Mouse (Mus musculus) kidney, postnatal 14 days (tissue): Measurements from ENCODE around the gene Rapgef1.
"Not testable (repeated sequence)": the region's sequence is repeated elsewhere in the genome, so short reads cannot be mapped to it uniquely, and the experiment has no call there.

Experiments
- DNase-seq: peaks from one replicate; pipeline ENCODE4 v3.0.0; 2022; ENCODE audit warnings: mixed read lengths

Rapgef1 gene

DNA sequence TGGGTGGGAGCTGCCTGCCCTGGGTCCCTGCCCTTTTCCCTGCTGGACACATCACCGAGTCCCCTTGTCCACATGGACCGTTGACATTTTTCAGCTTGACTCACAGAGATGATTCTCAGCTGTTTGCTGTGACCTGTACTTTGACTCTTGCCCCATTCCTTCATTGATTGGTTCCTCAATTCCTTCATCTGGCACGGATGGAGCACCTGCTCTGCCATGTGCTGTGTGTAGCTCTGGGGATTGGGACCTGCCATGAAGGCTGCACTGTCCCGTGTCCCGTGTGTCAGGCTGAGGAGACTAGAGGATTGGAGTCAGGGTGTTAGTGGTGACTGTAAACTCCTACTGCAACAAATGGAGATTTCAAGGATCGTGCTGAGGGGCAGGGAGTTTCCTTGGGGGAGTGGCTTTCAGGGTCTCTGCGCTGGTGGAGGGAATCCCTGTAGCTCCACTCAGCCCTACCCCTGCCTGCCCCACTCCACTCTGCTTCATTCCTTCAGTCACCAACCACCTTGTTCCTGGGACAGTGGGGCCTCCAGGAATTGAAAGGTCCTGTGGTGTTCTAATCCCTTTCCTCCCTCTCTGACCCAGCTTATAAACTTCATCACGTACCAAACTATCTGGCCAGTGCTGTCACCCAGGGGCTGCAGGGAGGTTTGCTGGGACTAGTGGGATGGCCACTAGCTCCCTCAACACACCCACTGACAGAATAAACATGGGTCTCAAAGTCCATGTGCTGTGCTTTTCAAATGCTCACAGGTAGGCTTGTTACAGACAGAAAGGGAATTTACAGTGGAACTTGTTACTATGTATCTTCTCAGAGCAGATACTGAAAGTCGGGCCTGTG is 3.9 kb downstream of the Rapgef1 start:
- DNase-seq: no peak

DNA sequence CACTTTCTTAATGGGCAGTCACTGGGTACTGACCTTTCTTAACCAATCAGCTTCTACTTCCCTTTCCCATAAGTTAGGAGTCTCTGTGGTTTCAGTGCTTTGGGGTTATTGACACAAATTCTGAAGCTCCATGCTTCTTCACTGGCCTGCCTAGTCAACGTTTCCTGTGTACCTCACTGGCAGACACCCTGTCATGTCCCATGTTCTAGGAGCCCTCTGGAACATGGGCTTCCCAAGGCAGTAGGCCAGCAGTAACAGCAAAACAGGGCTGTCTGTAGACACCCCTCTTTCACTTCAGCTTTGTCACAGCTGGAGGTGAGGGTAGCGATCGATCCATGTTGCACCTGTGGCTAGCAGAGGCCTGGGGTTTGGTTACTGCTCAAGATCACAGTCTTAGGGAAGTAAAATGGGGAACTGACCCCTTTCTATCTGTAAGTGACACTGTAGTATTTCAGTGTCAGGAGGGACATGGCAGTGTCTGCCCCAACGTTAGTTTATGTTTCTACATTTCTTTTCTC is 4.6 kb downstream of the Rapgef1 start:
- no peak for DNase-seq

DNA sequence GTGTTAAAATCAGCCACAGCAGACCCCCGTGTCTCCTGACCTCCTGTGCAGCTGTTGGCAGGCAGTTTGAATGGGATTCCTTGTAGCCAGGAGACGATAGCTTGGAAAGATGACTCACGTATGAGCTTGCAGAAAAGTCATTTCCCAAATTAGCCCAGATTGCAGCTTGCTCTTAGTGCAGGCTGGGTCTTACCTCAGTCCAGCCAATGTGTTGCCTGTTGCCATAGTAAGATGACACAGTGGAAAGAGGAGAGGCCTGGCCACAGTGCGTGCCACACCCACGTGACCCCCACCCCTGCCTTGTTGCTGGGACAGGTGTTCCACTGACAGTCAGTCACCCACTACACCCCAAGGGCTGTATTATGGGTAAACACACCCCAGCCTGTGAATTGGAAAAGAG is 5.2 kb downstream of the Rapgef1 start:
- no peak for DNase-seq

DNA sequence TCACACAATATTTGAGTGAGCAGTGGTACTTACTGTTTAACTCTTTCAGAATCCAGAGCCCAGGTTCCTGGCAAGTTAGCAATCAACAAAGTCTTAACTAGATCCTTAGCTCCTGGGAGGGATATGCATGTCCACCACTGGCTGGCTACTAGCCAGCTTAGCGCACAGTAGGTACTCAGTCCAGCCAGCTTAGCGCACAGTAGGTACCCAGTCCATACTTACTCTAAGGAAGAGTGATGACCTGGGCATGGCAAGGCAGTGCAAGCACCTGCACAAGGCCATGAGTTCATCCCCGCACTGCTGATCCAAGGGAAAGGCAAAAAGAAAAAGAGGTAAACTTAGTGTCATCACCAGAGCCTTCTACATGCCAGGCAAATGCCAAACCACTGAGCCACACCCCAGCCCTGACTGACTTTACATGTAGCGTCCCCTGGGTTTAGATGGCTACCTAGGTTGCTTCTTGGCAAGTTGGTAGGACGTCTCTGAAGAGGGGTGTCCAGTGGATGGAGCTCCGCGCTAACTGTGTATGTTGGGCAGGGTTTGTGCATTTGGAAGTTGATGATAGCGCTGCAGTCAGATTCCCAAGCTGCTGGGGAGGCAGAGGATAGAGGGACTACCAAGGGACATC is 6.2 kb downstream of the Rapgef1 start:
- no peak for DNase-seq

GRCm38 (mm10) chr2:29627337-29627736 is 7.8 kb downstream of the Rapgef1 start:
- DNase-seq: no peak

GRCm38 (mm10) chr2:29628186-29628585 is 8.7 kb downstream of the Rapgef1 start:
- DNase-seq: no peak

DNA sequence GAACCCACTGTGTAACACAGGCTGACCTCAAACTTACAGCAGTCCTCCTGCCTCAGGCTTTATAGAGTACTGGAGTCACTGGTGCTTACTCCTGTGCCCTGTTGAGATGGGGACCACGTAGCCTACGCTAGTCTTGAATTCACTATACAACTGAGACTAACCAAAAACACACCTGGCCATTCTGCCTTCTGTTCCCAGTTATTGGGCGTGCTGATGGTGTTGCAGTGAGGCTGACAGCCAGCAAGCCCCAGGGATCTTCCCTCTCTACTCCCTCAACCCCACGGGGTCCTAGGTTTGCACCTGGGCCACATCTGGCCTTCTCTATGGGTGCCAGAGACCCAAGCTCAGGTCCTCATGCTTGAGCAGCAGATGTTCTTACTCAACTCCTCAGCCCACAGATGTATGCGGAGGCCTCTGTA is 9.3 kb downstream of the Rapgef1 start:
- DNase-seq: no peak

GRCm38 (mm10) chr2:29629311-29629710 is 9.8 kb downstream of the Rapgef1 start:
- no peak for DNase-seq

GRCm38 (mm10) chr2:29630141-29630771 is 10.7 kb downstream of the Rapgef1 start:
- DNase-seq: no peak

DNA sequence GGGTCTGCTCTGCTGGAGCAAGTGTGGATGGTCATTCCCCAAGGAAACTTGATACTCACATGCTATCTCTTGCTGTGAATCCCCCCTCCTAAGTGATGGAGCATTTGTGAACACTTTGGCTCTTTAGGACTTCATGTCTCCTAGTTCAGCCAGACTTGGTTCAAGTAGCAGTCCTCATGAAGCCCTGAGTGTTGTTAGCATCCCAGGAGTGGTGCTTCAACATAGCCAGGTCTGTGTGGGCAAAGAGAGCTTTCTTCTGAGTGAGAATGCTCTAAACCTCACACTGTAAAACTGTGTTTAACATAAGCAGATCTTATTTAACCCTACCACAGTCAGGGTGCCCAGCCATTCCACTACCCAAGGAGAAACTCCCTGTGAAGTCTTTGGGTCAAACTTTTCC is 11.5 kb downstream of the Rapgef1 start:
- no peak for DNase-seq

- not testable (repeated sequence) for DNase-seq
Observed at GRCm38 (mm10) chr2:29631564-29632167, 12.1 kb downstream of the Rapgef1 start.

DNA sequence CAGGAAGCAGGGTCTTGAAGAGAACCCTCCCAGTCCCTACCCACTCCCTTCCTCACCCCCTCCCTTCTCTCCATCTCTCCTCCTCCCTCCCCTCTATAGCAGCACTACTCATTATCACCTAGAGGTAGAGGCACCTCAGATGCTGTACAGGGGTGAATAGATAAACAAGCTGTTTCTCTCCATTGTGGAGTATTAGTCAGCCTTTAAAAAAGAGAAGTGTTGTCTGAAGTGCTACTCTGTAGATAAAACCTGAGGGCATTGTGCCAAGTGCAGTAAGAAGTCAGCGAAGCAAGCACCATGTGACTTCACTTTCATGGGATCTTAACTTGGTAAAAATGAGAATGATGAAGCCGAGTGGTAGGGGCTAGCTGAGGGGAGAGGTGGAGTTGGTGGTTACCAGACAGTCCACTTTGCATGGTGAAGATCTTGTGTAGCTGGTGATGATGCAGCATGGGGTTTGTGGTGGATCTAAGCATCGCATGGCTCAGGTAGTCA is 12.7 kb downstream of the Rapgef1 start:
- no peak for DNase-seq

DNA sequence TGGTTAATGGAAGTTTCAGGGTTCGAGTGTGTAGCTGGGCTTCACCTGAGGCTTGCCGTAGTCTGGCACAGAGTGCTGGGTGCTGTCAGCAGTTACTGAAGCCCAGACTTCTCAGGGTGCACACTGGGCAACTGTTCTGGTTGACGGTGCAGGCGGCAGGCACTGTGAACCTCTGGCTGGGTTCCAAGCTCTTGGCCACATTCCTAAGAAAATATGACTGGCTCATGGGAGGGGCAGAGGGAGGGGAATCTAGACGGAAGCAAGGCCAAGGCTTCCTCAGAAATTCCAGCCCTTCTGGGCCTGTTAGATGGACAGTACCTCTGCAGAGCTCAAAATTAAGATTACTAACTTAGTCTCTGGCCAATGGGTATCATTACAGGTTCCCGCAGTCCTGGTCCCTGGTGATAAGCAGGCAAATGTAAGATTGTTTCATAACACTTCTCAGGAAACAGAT is 13.6 kb downstream of the Rapgef1 start:
- peak; percentile 96 for DNase-seq

DNA sequence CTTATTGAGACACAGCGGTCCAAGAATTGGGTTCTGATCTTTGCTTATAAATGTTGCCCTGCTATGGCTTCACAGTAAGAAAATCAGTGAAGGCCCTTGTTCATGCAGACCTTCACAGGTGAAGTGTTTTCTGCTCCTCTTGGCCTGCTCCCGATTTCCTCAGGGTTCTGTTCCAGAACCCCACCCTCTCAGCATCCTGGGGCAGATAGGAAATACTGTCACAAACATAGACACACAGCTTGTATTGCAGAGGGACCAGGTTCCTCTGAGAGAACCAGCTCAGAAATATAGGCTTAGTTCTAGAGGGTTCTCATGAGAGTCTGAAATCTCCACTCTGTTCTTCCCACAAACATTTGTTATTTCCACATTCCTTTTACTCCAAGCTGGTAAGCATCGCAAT is 14.3 kb downstream of the Rapgef1 start:
- DNase-seq: no peak

DNA sequence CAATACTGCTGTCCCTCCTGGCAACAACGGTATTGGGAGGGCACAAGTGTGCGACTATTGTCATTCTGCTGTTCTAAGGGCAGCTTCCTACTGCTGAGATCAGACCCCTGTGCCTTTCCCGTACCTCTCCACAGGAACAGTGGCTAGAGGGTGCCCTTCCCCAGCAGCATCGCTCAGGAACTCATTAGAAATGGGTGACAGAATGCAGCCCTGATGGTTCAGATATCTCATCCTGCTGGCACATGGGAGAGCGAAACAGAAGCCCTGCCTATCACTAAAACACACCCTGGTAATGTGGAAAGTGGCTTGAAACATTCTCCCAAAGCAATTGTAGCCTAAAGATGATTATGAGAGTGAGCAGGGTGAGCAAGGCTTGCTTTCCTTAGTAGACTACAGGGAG is 15.0 kb downstream of the Rapgef1 start:
- DNase-seq: no peak

DNA sequence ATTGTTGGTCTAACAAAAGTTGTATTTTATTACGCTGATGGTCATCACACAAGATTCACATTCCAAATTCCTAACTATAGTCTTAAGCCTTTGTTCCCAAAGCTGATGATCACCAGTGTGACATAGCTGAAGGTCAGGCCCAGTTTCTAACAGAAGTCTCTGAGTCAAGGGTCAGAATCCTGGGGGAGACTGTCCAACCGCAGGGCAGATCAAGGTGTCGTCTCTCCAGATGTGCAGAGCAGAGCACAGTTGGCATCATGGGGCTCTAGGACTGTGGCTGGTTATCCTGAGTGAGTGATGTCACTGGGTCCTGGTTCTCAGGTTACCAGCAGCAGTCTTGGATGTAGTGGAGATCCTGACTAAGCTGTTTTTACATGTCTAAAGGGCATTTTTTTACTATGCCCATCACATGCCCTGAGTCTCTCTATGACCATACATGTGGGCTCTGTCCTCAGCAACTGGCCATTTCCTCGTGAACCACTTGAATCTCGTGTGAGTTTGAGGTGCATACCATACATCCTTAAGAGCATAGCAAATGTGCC is 16.5 kb downstream of the Rapgef1 start:
- DNase-seq: no peak

- no peak for DNase-seq
Observed at GRCm38 (mm10) chr2:29637528-29637927, 18.0 kb downstream of the Rapgef1 start.

GRCm38 (mm10) chr2:29639377-29639776 is 19.9 kb downstream of the Rapgef1 start:
- peak; percentile 55 for DNase-seq

GRCm38 (mm10) chr2:29639953-29640743 is 20.6 kb downstream of the Rapgef1 start:
- no peak for DNase-seq

- no peak for DNase-seq
Observed at GRCm38 (mm10) chr2:29641707-29642106, 22.2 kb downstream of the Rapgef1 start.

DNA sequence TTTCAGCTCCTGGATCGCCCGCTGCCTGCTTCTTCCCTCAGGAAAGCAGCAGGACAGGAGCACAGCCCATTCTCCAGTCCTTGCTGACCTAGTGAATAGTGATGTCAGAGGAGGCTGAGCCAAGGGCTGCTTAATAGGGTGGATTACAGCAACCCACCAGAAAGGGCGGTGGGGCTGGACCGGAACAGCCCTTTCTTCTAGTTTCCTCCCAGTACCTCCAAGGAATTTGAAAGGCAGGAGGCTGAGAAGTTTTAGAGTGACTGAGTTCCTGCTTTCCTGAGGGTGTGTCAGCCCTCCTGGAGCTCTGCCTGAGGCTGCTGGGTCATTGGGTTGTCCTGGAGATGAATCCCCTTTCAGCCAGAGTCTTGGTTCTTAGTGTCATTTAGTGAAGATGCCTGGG is 23.9 kb downstream of the Rapgef1 start:
- DNase-seq: peak; percentile 68
